Mouse (Mus musculus) liver, embryonic 16.5 days (tissue): ENCODE data around the gene Sun2. TPM values are rescaled to one million over a fixed set of nuclear protein-coding genes. Genes with fewer than 3 reads are reported as not detected.

Source experiments
- ATAC-seq: fragments of 200-750 bp; cut with Nextera tagmentation; 2 replicates; pipeline ENCODE4 v1.8.0; 2017; ENCODE audit warnings: low read depth, mild to moderate bottlenecking, moderate number of reproducible peaks, moderate library complexity
- H3K27ac ChIP-seq: fragments of 300-500 bp; sonication (generic); 2 replicates; pipeline ENCODE4 v1.5.1; 2014; ENCODE audit warnings: mild to moderate bottlenecking, low read length
- H3K27me3 ChIP-seq: fragments of 300-500 bp; sonication (generic); 2 replicates; pipeline ENCODE4 v1.6.1; 2014; ENCODE audit warnings: low read depth, low read length, mixed read lengths; ENCODE audit not compliant: control insufficient read depth, insufficient read depth
- H3K36me3 ChIP-seq: fragments of 300-500 bp; sonication (generic); 2 replicates; pipeline ENCODE4 v1.6.1; 2014; ENCODE audit warnings: mild to moderate bottlenecking; ENCODE audit not compliant: control insufficient read depth, insufficient read depth
- H3K4me1 ChIP-seq: fragments of 300-500 bp; sonication (generic); 2 replicates; pipeline ENCODE4 v1.6.1; 2014; ENCODE audit warnings: low read depth, low read length, mixed read lengths; ENCODE audit not compliant: control insufficient read depth
- H3K4me2 ChIP-seq: fragments of 300-500 bp; sonication (generic); 2 replicates; pipeline ENCODE4 v1.6.1; 2014; ENCODE audit warnings: low read depth, low read length, mixed read lengths
- H3K4me3 ChIP-seq: fragments of 300-500 bp; sonication (generic); 2 replicates; pipeline ENCODE4 v1.5.1; 2014; ENCODE audit warnings: low read depth, mild to moderate bottlenecking, low read length
- H3K9ac ChIP-seq: fragments of 300-500 bp; sonication (generic); 2 replicates; pipeline ENCODE4 v1.6.1; 2014; ENCODE audit warnings: low read depth, low read length
- H3K9me3 ChIP-seq: fragments of 300-500 bp; sonication (generic); replicated peaks from 2 replicates; pipeline ENCODE4 v1.6.1; 2016; ENCODE audit warnings: low read length; ENCODE audit not compliant: control insufficient read depth
- WGBS: fragments of 180-500 bp; shearing (Covaris S2); extraction: QIAGEN DNeasy Blood & Tissue Kit; methylation state at CpG from one replicate; pipeline ENCODE4 v1.1.7; 2014; ENCODE audit not compliant: insufficient replicate concordance; 5-methylcytosine and 5-hydroxymethylcytosine counted together
- polyA plus RNA-seq: library from polyadenylated mRNA; unstranded; fragments of >200 nt; fragmentation: Nextera tagmentation; extraction: Ambion mirVana; gene quantifications from 2 replicates; pipeline ENCODE4 v1.2.1, GENCODE M21; 2015

Sun2 gene
- polyA plus RNA-seq, 1 experiment from 2014 or later: 3.0 TPM

DNA sequence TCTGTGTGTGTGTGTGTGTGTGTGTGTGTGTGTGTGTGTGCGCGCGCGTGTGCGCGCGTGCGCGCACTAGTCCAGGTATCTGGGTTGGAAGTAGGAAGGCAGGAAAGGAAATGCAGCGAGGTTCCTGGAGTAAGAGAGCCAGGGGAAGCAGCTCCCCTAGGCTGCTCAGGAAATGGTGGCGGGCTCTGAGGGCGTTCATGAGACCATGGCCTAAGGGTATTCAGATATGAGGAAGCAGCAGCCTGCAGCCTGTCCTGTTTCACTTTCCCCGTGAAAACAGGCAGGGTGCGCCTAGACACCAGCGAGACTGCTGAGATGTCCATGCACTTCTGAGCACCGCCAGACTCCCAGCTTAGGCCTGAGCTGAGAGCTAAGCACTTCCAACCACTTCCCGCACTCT, 9.4 kb upstream of the Sun2 start:
- no peak overlapping the region for H3K4me2 ChIP-seq
- no peak for ATAC-seq
- no peaks in the 10 kb centered on the region for H3K9me3 ChIP-seq
- 60% methylated on average over 17 of the region's 17 CpGs for WGBS
- no peaks in the 10 kb centered on the region for H3K4me1 ChIP-seq
- H3K36me3 ChIP-seq: no peaks in the 10 kb centered on the region
- no peak overlapping the region for H3K9ac ChIP-seq
- no peak overlapping the region for H3K27ac ChIP-seq
- H3K4me3 ChIP-seq: no peak overlapping the region
- no peaks in the 10 kb centered on the region for H3K27me3 ChIP-seq

GRCm38 (mm10) chr15:79750266-79750665, 7.9 kb upstream of the Sun2 start:
- no peaks in the 10 kb centered on the region for H3K9me3 ChIP-seq
- no peak overlapping the region for H3K4me2 ChIP-seq
- no peak overlapping the region for H3K4me3 ChIP-seq
- no peak for ATAC-seq
- no peaks in the 10 kb centered on the region for H3K36me3 ChIP-seq
- H3K9ac ChIP-seq: no peak overlapping the region
- WGBS: 73% methylated on average over 8 of the region's 8 CpGs
- no peaks in the 10 kb centered on the region for H3K27me3 ChIP-seq
- H3K4me1 ChIP-seq: no peaks in the 10 kb centered on the region
- no peak overlapping the region for H3K27ac ChIP-seq

DNA sequence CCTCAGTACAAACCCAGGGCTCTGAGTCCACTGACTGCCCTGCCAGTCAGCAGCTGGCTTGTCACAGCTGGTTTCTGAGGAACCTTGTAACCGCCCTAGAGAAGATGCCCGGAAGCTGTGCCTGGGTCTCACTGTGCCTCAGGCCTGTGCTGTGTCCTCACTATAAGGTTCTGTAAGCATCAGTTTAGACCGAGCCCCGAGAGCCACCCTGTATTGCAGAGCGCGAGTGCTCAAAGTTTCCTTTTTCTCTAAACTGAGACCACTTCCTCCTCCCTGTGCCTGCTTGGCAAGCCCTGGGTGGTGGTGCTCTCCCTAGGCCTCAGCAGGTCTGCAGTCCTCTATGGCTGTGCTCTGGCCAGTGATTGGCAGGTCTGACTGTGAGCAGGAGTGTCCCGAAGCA, 6.8 kb upstream of the Sun2 start:
- no peaks in the 10 kb centered on the region for H3K9me3 ChIP-seq
- H3K4me2 ChIP-seq: no peak overlapping the region
- no peak overlapping the region for H3K9ac ChIP-seq
- no peaks in the 10 kb centered on the region for H3K36me3 ChIP-seq
- no peak overlapping the region for H3K27ac ChIP-seq
- H3K4me1 ChIP-seq: no peaks in the 10 kb centered on the region
- 0 out of 2 replicates have a peak, but pooled peaks have one; percentile 12 for ATAC-seq
- no peak overlapping the region for H3K4me3 ChIP-seq
- no peaks in the 10 kb centered on the region for H3K27me3 ChIP-seq
- 53% methylated on average over 7 of the region's 7 CpGs for WGBS

DNA sequence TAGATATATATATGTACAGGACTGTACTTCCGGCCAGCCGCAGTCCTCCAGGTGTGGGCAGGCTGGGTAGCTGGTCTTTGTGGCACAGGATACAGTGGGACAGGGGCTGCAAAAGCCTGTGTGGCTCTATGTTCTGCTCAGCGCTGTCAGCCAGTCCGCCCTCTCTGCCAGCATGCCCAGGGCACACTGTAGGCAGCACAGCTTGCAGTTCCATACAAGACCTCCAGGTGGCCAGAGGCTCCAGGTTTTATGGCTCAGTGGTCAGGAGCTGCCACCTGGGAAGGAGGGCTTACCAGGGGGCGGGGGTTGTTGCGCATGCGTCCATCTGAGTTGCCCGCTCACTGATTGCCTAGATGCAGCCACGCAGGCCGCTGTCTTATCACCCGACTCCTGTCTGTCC, 5.7 kb upstream of the Sun2 start:
- Histone ChIP-seq H3K27ac (no peak overlapping the region), H3K9me3 (no peaks in the 10 kb centered on the region), H3K36me3 (no peaks in the 10 kb centered on the region), H3K4me1 (peaks cover 3% of the 10 kb centered on the region), H3K4me2 (no peak overlapping the region), H3K4me3 (no peak overlapping the region), H3K27me3 (no peaks in the 10 kb centered on the region), H3K9ac (no peak overlapping the region)
- no peak for ATAC-seq
- 66% methylated on average over 11 of the region's 11 CpGs for WGBS

GRCm38 (mm10) chr15:79745883-79746282, 3.5 kb upstream of the Sun2 start:
- Histone ChIP-seq H3K9me3 (no peaks in the 10 kb centered on the region), H3K4me1 (peaks cover 16% of the 10 kb centered on the region), H3K4me2 (no peak overlapping the region), H3K27ac (no peak overlapping the region), H3K27me3 (no peaks in the 10 kb centered on the region), H3K9ac (no peak overlapping the region), H3K36me3 (no peaks in the 10 kb centered on the region), H3K4me3 (no peak overlapping the region)
- ATAC-seq: no peak
- WGBS: 72% methylated on average over 5 of the region's 5 CpGs

DNA sequence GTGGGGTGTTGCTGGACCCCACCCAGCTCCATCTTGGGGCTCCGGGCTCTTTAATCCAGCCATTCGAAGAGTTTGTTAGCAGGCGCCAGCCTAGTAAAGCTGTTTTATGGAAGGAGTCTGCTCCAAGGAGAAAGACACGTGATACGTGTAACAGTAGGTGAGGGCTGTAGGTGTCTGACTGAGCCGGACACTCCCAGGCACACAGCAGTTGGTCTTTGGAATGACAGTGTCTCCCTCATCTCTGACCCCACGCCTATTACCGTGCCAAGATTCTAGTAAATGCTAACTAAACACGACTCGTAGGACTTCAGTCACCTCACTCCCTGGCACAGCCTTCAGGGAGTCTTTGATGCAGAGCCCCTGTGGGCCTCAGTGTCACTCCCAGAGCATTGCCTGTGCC, 3.0 kb upstream of the Sun2 start:
- Histone ChIP-seq H3K4me1 (peaks cover 21% of the 10 kb centered on the region), H3K36me3 (no peaks in the 10 kb centered on the region), H3K9ac (no peak overlapping the region), H3K4me3 (no peak overlapping the region), H3K4me2 (no peak overlapping the region), H3K27me3 (no peaks in the 10 kb centered on the region), H3K9me3 (no peaks in the 10 kb centered on the region), H3K27ac (no peak overlapping the region)
- no peak for ATAC-seq
- WGBS: 75% methylated on average over 10 of the region's 10 CpGs

DNA sequence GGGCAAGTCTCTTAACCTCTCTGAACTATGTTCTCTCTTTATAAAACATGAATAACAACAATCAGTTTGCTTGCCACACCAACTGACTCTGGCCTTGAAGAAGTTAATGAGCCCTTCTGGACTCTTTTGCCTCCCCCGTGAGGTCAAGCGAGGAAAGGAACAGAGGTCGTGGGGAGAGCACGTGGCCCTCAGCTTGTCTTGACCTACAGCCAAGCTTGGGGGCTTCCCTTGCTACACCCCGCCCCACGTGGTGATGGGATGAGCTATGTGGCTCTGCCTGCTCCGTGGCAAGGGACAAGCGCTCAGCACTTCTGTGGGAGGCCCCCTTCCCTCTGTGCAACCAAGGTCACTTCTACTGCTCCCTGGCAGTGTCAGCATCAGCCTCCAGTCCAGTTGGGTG, 2.4 kb upstream of the Sun2 start:
- H3K27ac ChIP-seq: no peak overlapping the region
- no peak overlapping the region for H3K4me3 ChIP-seq
- H3K36me3 ChIP-seq: no peaks in the 10 kb centered on the region
- WGBS: 70% methylated on average over 8 of the region's 8 CpGs
- no peak overlapping the region for H3K9ac ChIP-seq
- ATAC-seq: no peak
- no peaks in the 10 kb centered on the region for H3K9me3 ChIP-seq
- H3K27me3 ChIP-seq: no peaks in the 10 kb centered on the region
- H3K4me1 ChIP-seq: peaks cover 21% of the 10 kb centered on the region
- no peak overlapping the region for H3K4me2 ChIP-seq

DNA sequence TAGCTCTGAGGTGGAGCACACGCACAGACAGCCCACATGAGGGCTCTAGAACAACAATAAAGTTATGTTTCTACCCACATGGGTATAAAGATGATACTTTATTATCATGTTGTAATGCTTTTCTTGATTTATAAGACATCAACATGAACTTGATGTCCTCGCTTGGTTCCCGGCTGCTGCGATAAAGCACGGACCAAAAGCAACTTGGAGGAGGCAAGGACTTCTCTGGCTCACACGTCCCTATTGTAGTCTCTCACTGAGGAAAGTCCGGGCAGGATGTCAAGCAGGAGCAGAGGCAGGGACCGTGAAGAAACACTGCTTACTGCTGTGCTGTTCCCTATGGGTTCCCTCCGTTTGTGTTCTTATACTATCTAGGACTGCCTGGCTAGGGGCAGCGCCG, 1.7 kb upstream of the Sun2 start:
- ATAC-seq: no peak
- Histone ChIP-seq H3K9ac (no peak overlapping the region), H3K4me3 (no peak overlapping the region), H3K27me3 (no peaks in the 10 kb centered on the region), H3K27ac (no peak overlapping the region), H3K4me1 (peaks cover 23% of the 10 kb centered on the region), H3K9me3 (no peaks in the 10 kb centered on the region), H3K4me2 (no peak overlapping the region), H3K36me3 (no peaks in the 10 kb centered on the region)
- WGBS: 83% methylated on average over 11 of the region's 11 CpGs

DNA sequence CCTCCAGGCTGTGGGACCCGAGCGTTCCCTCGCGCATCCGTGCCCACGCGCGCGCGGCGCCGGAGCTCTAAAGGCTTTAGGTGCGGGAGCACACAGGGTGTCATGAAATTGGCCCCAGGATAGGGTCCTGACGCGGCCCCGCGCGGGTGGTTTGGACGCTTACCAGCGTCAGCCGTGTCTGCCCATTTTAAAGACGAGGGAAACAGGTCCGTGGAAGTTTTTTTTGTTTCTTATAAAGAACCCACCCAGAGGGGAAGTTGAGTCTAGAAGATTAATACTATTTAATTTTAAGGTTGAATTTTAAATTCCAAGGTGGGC, 329 bp upstream of the Sun2 start:
- ATAC-seq: no peak
- WGBS: 0% methylated on average over 23 of the region's 23 CpGs
- H3K27me3 ChIP-seq: no peaks in the 10 kb centered on the region
- peak overlapping the region; percentile 92 for H3K4me3 ChIP-seq
- H3K9ac ChIP-seq: peak overlapping the region; percentile 92
- H3K4me2 ChIP-seq: peak overlapping the region; percentile 99
- peaks cover 6% of the 10 kb centered on the region; the same call in 1 of the 2 replicates for H3K36me3 ChIP-seq
- no peaks in the 10 kb centered on the region for H3K9me3 ChIP-seq
- peak overlapping the region; percentile 61; the same call in 1 of the 2 replicates for H3K27ac ChIP-seq
- H3K4me1 ChIP-seq: peaks cover 23% of the 10 kb centered on the region
